Mouse (Mus musculus) CD8-positive naive resting alpha-beta T cell, adult 57 days (primary cell): ENCODE data around the gene Dnmt3c. TPM values are rescaled to one million over a fixed set of nuclear protein-coding genes. Genes with fewer than 3 reads are reported as not detected.

Experiments used
- total RNA-seq: library from RNA; stranded (reverse); gene quantifications from one replicate; pipeline ENCODE4 v1.2.4, GENCODE M21; 2023

Dnmt3c gene
- not detected for total RNA-seq

DNA sequence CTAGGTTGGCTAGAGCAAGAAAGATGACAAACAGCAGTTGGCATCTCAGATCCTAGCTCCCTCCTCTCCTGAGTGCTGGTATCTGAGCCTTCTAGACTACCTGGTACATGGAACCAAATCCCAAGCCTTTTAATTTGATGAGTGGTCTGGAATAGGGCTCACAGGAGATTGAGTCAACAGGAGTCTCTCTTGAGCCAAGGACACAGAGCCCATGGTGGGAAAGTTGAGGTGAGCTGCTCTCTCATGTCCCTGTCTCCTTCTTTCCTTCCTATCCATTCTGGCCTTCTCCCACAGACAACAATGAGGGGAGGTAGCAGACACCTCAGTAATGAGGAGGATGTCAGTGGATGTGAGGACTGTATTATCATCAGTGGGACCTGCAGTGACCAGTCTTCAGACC is at the start of gene Dnmt3c:
TSS of gene Dnmt3c (plus strand) at position 301 of the 400 bp plus-strand sequence.

DNA sequence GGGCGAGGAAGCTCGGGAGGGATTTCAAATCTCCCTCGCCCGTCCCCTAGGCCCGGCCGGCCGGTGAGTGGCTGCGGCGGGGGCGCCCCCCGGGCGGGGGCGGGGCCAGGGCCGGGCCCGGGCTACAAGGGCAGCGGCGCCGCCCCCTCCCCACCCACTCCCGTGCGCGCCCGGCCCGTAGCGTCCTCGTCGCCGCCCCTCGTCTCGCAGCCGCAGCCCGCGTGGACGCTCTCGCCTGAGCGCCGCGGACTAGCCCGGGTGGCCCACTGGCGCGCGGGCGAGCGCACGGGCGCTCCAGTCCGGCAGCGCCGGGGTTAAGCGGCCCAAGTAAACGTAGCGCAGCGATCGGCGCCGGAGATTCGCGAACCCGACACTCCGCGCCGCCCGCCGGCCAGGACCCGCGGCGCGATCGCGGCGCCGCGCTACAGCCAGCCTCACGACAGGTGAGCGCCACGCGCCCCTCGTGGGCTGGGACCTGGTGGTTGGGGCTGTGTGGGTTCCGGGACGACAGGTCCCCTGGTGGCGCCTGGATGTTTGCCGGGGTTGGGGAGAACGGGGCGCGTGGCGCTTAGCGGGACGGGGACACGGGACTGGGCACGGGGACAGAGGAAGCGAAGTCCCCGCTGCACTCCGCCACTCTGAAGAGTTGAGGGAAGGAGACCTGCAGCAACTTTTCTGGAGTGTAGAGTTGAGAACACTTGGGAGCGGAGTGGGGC is 47.0 kb upstream of the Dnmt3c start, which contains the start of gene Dnmt3b:
TSS of gene Dnmt3b (plus strand) at position 153 of the 716 bp plus-strand sequence.

DNA sequence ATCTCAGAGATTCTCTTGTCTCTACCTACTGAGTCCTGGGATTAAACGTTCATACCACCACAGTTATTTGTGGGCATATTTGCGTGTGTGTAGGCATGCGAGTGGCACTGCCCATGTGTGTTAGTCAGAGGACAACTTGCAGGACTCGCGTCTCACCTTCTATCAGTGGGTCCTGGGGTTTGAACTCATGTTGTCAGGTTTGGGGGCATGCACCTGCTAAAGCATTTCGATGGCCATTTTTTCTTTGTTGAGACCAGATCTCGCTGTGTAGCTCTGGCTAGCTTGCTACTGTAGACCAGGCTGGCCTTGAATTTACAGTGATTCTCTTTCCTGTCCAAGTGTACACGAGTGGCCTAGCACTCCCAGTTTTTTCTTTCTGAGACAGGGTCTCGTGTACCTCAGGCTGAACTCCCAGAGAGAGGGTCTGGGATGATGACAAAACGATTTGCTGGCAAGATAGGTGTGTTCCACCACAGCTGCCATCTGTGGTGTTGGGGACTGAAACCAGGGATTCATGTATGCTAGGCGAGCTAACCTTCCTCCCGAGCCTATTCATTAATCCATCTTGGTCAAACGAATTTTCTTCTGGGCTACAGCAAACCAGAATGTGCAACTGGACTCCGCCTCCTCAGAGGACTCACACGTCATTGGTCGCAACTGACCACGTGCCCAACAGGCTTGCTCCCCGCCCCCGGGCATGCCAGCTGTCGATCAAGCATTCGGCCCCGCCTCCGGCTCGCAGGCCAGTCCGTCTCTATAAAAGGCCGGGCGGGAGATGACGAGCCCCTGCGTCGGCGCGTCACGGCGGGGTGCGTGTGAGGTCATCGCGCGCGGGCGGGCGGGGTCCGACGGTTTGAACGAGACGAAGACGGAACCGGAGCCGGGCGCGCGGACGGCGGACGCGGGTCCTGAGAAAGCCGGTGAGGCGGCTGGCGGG is 44.3 kb downstream of the Dnmt3c start, which contains the start of gene Mapre1:
TSS of gene Mapre1 (plus strand) at position 775 of the 937 bp plus-strand sequence.

Other genes with a start within 250 kb of the Dnmt3c start
- not detected for gene 4930404H24Rik, start 203.9 kb upstream of the Dnmt3c start, total RNA-seq
- gene Nol4l, start 166.7 kb upstream of the Dnmt3c start, total RNA-seq = 0.31 TPM
- gene Commd7, start 63.9 kb upstream of the Dnmt3c start, total RNA-seq = 38.9 TPM
- gene Dnmt3b, start 47.2 kb upstream of the Dnmt3c start, total RNA-seq = 7.8 TPM
- gene Mapre1, start 44.6 kb downstream of the Dnmt3c start, total RNA-seq = 127 TPM
- 1.0 TPM for gene Efcab8, start 83.3 kb downstream of the Dnmt3c start, total RNA-seq
- gene Sun5, start 174.4 kb downstream of the Dnmt3c start, total RNA-seq = not detected
- not detected for gene Bpifb2, start 178.4 kb downstream of the Dnmt3c start, total RNA-seq
- not detected for gene Bpifb6, start 203.7 kb downstream of the Dnmt3c start, total RNA-seq
- not detected for gene Bpifb3, start 221.6 kb downstream of the Dnmt3c start, total RNA-seq
- not detected for gene Bpifb4, start 241.6 kb downstream of the Dnmt3c start, total RNA-seq